Mouse (Mus musculus) small intestine, adult 2 months (tissue): ENCODE results near the gene Gm28308. TPM values are rescaled to one million over a fixed set of nuclear protein-coding genes. Genes with fewer than 3 reads are reported as not detected.

ENCODE experiments used
- H3K27ac ChIP-seq: fragments of 200-500 bp; 2 replicates; pipeline ENCODE4 v1.5.1; 2012; ENCODE audit warnings: low read depth, low read length, control low read depth, inconsistent platforms; ENCODE audit not compliant: insufficient read depth
- H3K27me3 ChIP-seq: fragments of 200-500 bp; 2 replicates; pipeline ENCODE4 v1.6.1; 2012; ENCODE audit warnings: mild to moderate bottlenecking, moderate library complexity, low read length, inconsistent platforms; ENCODE audit not compliant: control insufficient read depth, insufficient read depth
- H3K36me3 ChIP-seq: fragments of 200-500 bp; 2 replicates; pipeline ENCODE4 v1.6.1; 2012; ENCODE audit warnings: mild to moderate bottlenecking, low read length, control low read depth, inconsistent platforms; ENCODE audit not compliant: control insufficient read depth, insufficient read depth
- H3K4me1 ChIP-seq: fragments of 200-500 bp; 2 replicates; pipeline ENCODE4 v1.6.1; 2012; ENCODE audit warnings: low read length, inconsistent platforms, mixed read lengths; ENCODE audit not compliant: control insufficient read depth, insufficient read depth, insufficient read length
- H3K4me3 ChIP-seq: fragments of 200-500 bp; 2 replicates; pipeline ENCODE4 v1.5.1; 2012; ENCODE audit warnings: low read depth, mild to moderate bottlenecking, control low read depth, inconsistent platforms, low read length, moderate library complexity
- CTCF ChIP-seq: fragments of 200-500 bp; IDR thresholded peaks from 2 replicates; pipeline ENCODE4 v1.5.1; 2012; ENCODE audit warnings: low read depth, mild to moderate bottlenecking, control low read depth, inconsistent platforms, low read length, moderate library complexity, mixed read lengths; ENCODE audit not compliant: insufficient replicate concordance, insufficient read length; ENCODE audit errors: extremely low read depth
- POLR2A ChIP-seq: fragments of 200-500 bp; IDR thresholded peaks from 2 replicates; pipeline ENCODE4 v1.6.1; 2012; ENCODE audit warnings: low read depth, mild to moderate bottlenecking, control low read depth, inconsistent platforms, low read length, moderate library complexity
- whole genome bisulfite sequencing: fragments of 180-500 bp; shearing (Covaris S2); methylation state at CpG from one replicate; pipeline ENCODE4 v1.1.7; 2018; 5-methylcytosine and 5-hydroxymethylcytosine counted together
- polyA plus RNA-seq: library from polyadenylated mRNA; depleted of rRNA; stranded (reverse); fragments of >200 nt; gene quantifications from 2 replicates; pipeline ENCODE4 v1.2.3, GENCODE M21; 2012

Gm28308 gene
- polyA plus RNA-seq, 1 experiment = 0.58 TPM

DNA sequence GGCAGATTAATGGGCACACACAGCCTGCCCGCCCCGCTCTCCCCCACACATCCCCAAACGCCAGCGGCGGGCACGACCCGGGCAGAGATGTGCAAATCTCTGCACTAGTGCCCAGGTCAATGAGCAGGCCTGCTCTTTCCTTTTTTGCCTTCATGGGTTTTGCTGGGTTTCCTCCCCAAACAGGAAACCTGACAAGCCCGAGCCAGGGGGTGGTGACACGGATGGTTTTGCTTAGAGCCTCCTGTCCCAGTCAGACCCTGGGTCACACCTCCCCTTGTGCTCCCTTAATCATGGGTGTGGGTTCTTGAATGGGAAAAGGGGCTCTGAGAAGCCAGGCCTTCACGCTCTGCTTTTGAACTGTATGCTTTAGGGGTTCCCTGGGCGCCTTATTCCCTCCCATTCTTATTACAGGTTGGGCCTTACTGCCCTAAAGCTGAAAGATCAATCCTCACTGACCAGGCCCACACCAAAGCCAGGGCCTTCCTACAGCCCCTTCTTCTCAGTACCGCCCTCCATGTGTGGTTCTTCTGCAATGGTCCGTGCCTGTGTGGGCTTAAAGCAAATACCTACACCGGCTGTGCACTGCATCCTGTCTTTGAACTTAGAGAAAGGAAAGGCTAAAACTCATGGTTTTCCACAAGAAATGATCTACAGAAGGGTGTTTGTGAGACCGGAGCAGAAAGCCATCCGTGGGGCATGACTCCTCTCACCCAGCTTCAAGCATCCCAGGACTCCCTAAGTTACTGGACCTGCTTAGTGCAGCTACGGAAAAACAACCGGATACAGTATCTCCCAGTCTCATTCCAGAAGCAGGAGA is 4.1 kb downstream of the Gm28308 start:
- no peak for TF ChIP-seq CTCF
- TF ChIP-seq POLR2A = no peak
- Histone ChIP-seq H3K27me3 (peaks cover 80% of the 10 kb centered on the region), H3K4me1 (peaks cover 8% of the 10 kb centered on the region), H3K36me3 (no peaks in the 10 kb centered on the region), H3K4me3 (peak overlapping the region; percentile 46), H3K27ac (0 out of 2 replicates have a peak overlapping the region, but pooled peaks have one; percentile 7)
- 27% methylated on average over 18 of the region's 18 CpGs for WGBS

DNA sequence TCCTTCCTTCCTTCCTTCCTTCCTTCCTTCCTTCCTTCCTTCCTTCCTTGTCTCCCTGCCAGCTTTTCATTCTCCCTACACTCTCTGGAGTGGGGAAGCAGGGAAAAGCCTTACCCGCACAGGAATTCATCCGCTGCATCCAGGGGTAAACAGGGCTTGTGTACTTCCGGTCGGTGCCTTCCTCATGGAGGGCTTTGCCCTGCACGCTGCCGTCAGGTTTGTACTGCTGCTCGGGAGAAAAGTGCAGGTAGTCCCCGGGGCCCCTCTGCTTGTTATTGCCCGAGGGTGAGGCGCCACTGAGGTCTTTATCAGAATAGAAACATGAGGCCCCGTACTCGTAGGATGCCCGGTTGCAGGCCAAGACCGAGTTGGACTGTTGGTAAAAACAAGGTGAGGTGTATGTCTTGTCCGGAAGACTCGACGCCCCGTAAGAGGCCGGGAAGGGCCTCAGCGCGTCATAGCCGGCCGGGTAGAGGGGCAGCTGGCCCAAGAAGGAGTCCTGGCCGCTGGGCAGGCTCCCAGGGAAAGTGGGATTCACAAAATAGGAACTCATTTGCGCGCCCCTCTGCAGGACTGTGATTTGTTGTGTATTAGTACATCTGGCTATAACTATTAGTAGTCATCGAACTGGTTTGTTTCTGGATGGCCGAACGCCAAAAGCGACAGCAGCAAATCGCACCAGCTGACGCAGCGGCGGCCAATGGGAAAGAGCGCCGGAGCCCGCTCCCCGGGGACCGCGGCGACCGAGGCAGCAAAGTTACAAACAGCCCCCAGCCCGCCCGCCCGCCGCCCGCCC is 4.9 kb downstream of the Gm28308 start, which contains the start of gene Hoxa6:
Hoxa6 (minus strand) TSS at position 651 of the 796 bp plus-strand sequence.
- H3K27ac ChIP-seq = peak within 1 kb of the TSS; percentile 21; the same call in 1 of the 2 replicates
- TF ChIP-seq POLR2A (no peak), CTCF (no peak)

DNA sequence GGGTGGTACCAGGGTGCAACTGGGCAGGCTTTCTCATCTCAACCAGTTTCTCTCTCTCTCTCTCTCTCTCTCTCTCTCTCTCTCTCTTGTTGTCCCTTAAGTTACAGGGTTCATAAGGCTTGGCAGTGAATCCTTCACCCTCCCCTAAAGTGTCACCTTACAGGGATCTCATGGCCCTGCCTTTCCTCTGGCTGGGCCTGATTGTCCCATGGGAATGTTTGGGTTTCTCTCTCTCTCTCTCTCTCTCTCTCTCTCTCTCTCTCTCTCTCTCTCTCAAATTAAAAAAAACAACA is 5.5 kb downstream of the Gm28308 start:
- TF ChIP-seq CTCF = no peak

More for the DNA sequence above, 4.9 kb downstream of the Gm28308 start, which contains the start of gene Hoxa6:
- 9% methylated on average over 47 of the region's 47 CpGs for WGBS
- Histone ChIP-seq H3K36me3 (no peaks in the 10 kb centered on the region), H3K27me3 (peaks cover 82% of the 10 kb centered on the region), H3K4me1 (peaks cover 6% of the 10 kb centered on the region), H3K4me3 (peak within 1 kb of the TSS; percentile 46)

DNA sequence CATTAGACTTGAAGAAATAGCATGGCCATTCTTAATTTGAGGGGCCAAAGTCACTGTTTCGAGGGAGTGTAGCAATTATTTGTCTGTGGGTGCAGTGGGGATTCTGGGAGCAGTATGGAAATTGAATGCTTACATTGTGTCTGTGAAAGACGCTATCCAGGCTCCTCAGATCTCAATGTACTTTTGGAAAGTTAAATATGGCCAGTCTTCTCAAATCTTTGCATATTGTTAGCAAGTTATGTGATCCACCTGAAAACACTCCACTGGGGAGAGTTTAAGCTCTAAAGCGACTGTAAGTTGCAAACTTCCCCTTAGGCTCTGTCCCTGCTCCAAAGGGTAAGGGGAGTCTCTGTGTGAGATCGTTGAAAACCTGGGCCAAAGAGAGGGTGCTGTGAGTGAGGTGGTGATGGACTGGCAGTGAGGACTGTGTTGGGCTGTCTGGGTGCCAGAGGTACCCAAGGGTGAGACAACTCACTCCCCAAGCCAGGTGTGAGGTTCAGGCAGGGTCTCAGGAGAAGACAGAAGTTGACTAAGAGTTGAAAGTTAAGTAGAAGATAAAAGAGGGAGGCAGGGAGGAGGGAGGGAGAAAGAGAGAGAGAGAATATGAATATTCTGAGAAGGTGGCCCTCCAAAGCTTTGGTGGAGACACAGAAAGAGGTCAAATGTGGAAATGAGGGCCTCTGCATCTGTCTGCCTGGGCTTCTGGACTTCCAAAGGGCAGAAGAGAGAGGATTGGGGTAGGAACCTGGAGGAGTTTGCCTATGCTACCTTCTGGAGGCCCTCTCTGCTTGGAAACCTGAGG is 6.1 kb downstream of the Gm28308 start:
- 0 out of 2 replicates have a peak overlapping the region, but pooled peaks have one; percentile 15 for H3K27ac ChIP-seq

More for the DNA sequence above, 5.5 kb downstream of the Gm28308 start:
- H3K27me3 ChIP-seq = peaks cover 82% of the 10 kb centered on the region
- H3K36me3 ChIP-seq = no peaks in the 10 kb centered on the region
- no peak overlapping the region for H3K4me3 ChIP-seq
- 0 out of 2 replicates have a peak overlapping the region, but pooled peaks have one; percentile 15 for H3K27ac ChIP-seq
- H3K4me1 ChIP-seq = peaks cover 1% of the 10 kb centered on the region

DNA sequence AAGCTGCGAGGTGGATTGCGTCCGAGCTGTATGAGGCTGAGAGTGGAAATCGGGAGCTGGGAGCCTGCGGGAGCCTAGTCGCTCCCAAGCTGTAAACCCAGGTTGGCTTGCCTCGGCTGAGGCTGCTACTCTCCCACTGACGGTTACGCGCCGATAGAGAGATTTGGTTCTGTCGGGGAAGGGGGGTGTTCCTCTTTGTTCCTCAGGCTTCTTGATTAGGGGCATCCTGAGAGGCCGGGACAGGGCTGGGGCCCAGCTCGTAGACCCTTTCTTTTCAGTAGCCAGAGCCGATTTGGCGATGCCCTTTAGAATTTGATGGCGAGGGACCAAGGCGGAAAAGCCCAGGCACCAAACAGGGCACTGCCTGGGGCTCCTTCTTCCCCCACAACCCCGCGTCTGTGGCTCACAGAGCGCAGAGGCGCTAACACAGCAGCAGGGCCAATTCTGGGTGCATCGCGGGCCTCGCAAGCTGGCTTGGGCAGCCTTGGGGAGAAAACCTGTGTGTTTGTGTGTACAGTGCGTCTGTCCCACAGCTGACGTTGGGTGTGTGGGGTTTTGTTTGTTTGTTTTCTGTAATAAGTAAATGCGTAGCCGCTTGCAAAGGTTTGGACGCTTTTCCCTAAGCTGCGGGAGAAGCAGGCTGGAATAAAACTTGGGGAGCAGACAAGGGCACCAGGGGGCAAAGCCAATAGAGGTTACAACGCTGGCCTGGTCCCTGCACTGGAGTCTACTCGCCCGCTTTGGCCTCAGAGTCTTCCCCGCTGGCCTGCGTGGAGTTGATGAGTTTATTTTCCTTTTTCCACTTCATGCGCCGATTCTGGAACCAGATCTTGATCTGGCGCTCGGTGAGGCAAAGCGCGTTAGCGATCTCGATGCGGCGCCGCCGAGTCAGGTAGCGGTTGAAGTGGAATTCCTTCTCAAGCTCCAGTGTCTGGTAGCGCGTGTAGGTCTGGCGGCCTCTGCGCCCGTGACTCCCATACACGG is 7.2 kb downstream of the Gm28308 start:
- WGBS = 27% methylated on average over 55 of the region's 55 CpGs
- no peaks in the 10 kb centered on the region for H3K36me3 ChIP-seq
- peak overlapping the region; percentile 24; the same call in 1 of the 2 replicates for H3K27ac ChIP-seq
- peaks cover 4% of the 10 kb centered on the region for H3K4me1 ChIP-seq
- TF ChIP-seq CTCF (no peak), POLR2A (no peak)
- peaks cover 70% of the 10 kb centered on the region for H3K27me3 ChIP-seq
- H3K4me3 ChIP-seq = no peak overlapping the region

More for the DNA sequence above, 6.1 kb downstream of the Gm28308 start:
- Histone ChIP-seq H3K36me3 (no peaks in the 10 kb centered on the region), H3K4me3 (no peak overlapping the region), H3K27me3 (peaks cover 80% of the 10 kb centered on the region), H3K4me1 (no peaks in the 10 kb centered on the region; the same call in none of the 2 replicates)
- TF ChIP-seq CTCF = no peak
- TF ChIP-seq POLR2A = no peak
- 33% methylated on average over 4 of the region's 4 CpGs for WGBS

GRCm38 (mm10) chr6:52205221-52205620 is 7.9 kb downstream of the Gm28308 start:
- no peak overlapping the region for H3K4me3 ChIP-seq
- no peaks in the 10 kb centered on the region for H3K36me3 ChIP-seq
- peak overlapping the region; percentile 24 for H3K27ac ChIP-seq
- peaks cover 8% of the 10 kb centered on the region for H3K4me1 ChIP-seq
- 30% methylated on average over 14 of the region's 14 CpGs for WGBS
- peaks cover 68% of the 10 kb centered on the region for H3K27me3 ChIP-seq
- TF ChIP-seq CTCF (no peak), POLR2A (no peak)
